Mouse (Mus musculus) testis, adult 2 months (tissue): ENCODE measurements around the gene Lypd6.

ENCODE experiments used
- CTCF ChIP-seq: fragments of 200-500 bp; IDR thresholded peaks from 2 replicates; pipeline ENCODE4 v1.5.1; 2012; ENCODE audit warnings: low read depth, mild to moderate bottlenecking, inconsistent platforms, low read length, moderate library complexity; ENCODE audit not compliant: control insufficient read depth, insufficient read depth, insufficient replicate concordance
- POLR2A ChIP-seq: fragments of 200-500 bp; IDR thresholded peaks from 2 replicates; pipeline ENCODE4 v1.6.1; 2012; ENCODE audit warnings: low read depth, mild to moderate bottlenecking, inconsistent platforms, low read length, moderate library complexity; ENCODE audit not compliant: control insufficient read depth

- no peak for TF ChIP-seq CTCF
- TF ChIP-seq POLR2A, result no peak
These were observed 5.9 kb downstream of the Lypd6 start for GRCm38 (mm10) chr2:50072158-50072557.
